Mouse (Mus musculus): ENCODE measurements around the gene Tmem267. TPM values are rescaled to one million over a fixed set of nuclear protein-coding genes. Genes with fewer than 3 reads are reported as not detected.
A peak's percentile ranks its signal among the peaks of the same experiment; 100 is the strongest.

Gene Tmem267
- total RNA-seq (2014; fragmentation: Nextera tagmentation): 7.1 and 14.3 TPM in 2 replicates
- total RNA-seq (2017): 1.6 and 2.3 TPM in 2 replicates
- not detected in 2 replicates for polyA plus RNA-seq (2012)

- Histone ChIP-seq H3K4me1 (ENCODE audit: insufficient read depth, low read depth, low read length) (no peaks in the 10 kb centered on the region), H3K4me3 (ENCODE audit: low read depth, low read length) (no peak within 1 kb of the TSS), H3K9me3 (replicated peaks) (no peaks in the 10 kb centered on the region), H3K36me3 (replicated peaks) (peaks cover 28% of the 10 kb centered on the region), H3K27me3 (ENCODE audit: insufficient read depth, low read length) (no peaks in the 10 kb centered on the region)
- DNase-seq (ENCODE audit: low spot score) (peak; percentile 80), ATAC-seq (ENCODE audit: extremely low read depth, insufficient number of reproducible peaks, low FRiP score, poor library complexity, severe bottlenecking) (peak; percentile 83)
- TF ChIP-seq GATA2 (IDR thresholded peaks at IDR 0.05; ENCODE audit: borderline replicate concordance, low read depth, low read length): no peak
- no peak for TF ChIP-seq GATA1 (IDR thresholded peaks at IDR 0.05; ENCODE audit: borderline replicate concordance, low read length)
- TF ChIP-seq TAL1 (conservative IDR thresholded peaks at IDR 0.05; ENCODE audit: low read depth, low read length): no peak
- TF ChIP-seq CTCF (IDR thresholded peaks at IDR 0.05; ENCODE audit: low read depth, low read length): no peak
- TF ChIP-seq POLR2AphosphoS5 (IDR thresholded peaks at IDR 0.05; ENCODE audit: insufficient replicate concordance, low read depth, low read length): no peak
These were observed at the start of gene Tmem267, which contains the start of gene 3110070M22Rik for GRCm38 (mm10) chr13:119487880-119488580. Tmem267 (plus strand) TSS chr13:119488039. 3110070M22Rik (minus strand) TSS chr13:119488383.

GRCm38 (mm10) chr13:119442244-119442643 is 45.6 kb upstream of the Tmem267 start:
- ATAC-seq (ENCODE audit: extremely low read depth, insufficient number of reproducible peaks, low FRiP score, poor library complexity, severe bottlenecking): no peak
- TF ChIP-seq GATA1 (IDR thresholded peaks at IDR 0.05; ENCODE audit: borderline replicate concordance, low read length): no peak
- no peak for TF ChIP-seq CTCF (IDR thresholded peaks at IDR 0.05; ENCODE audit: low read depth, low read length)
- TF ChIP-seq POLR2AphosphoS5 (IDR thresholded peaks at IDR 0.05; ENCODE audit: insufficient replicate concordance, low read depth, low read length): no peak
- no peak for TF ChIP-seq TAL1 (conservative IDR thresholded peaks at IDR 0.05; ENCODE audit: low read depth, low read length)
- no peak for TF ChIP-seq GATA2 (IDR thresholded peaks at IDR 0.05; ENCODE audit: borderline replicate concordance, low read depth, low read length)
- Histone ChIP-seq H3K36me3 (replicated peaks) (peaks cover 71% of the 10 kb centered on the region), H3K9me3 (replicated peaks) (no peaks in the 10 kb centered on the region), H3K4me3 (ENCODE audit: low read depth, low read length) (no peak overlapping the region), H3K4me1 (ENCODE audit: insufficient read depth, low read depth, low read length) (no peaks in the 10 kb centered on the region), H3K27me3 (ENCODE audit: insufficient read depth, low read length) (no peaks in the 10 kb centered on the region)
- no peak for DNase-seq (ENCODE audit: low spot score)

- H3K4me1 ChIP-seq (ENCODE audit: insufficient read depth, low read depth, low read length): no peaks in the 10 kb centered on the region
- ATAC-seq (ENCODE audit: extremely low read depth, insufficient number of reproducible peaks, low FRiP score, poor library complexity, severe bottlenecking): no peak
- TF ChIP-seq POLR2AphosphoS5 (IDR thresholded peaks at IDR 0.05; ENCODE audit: insufficient replicate concordance, low read depth, low read length) (no peak), TAL1 (conservative IDR thresholded peaks at IDR 0.05; ENCODE audit: low read depth, low read length) (no peak), CTCF (IDR thresholded peaks at IDR 0.05; ENCODE audit: low read depth, low read length) (no peak), GATA1 (IDR thresholded peaks at IDR 0.05; ENCODE audit: borderline replicate concordance, low read length) (no peak), GATA2 (IDR thresholded peaks at IDR 0.05; ENCODE audit: borderline replicate concordance, low read depth, low read length) (no peak)
- no peaks in the 10 kb centered on the region; the same call in 1 of the 2 replicates for H3K9me3 ChIP-seq (replicated peaks)
- DNase-seq (ENCODE audit: low spot score): no peak
- peaks cover 63% of the 10 kb centered on the region for H3K36me3 ChIP-seq (replicated peaks)
- H3K4me3 ChIP-seq (ENCODE audit: low read depth, low read length): no peak overlapping the region
- no peaks in the 10 kb centered on the region for H3K27me3 ChIP-seq (ENCODE audit: insufficient read depth, low read length)
These were observed 34.3 kb upstream of the Tmem267 start for GRCm38 (mm10) chr13:119453563-119453962.

- H3K27me3 ChIP-seq (ENCODE audit: insufficient read depth, low read length): no peaks in the 10 kb centered on the region
- H3K4me3 ChIP-seq (ENCODE audit: low read depth, low read length): no peak overlapping the region
- DNase-seq (ENCODE audit: low spot score) (no peak), ATAC-seq (ENCODE audit: extremely low read depth, insufficient number of reproducible peaks, low FRiP score, poor library complexity, severe bottlenecking) (no peak)
- H3K36me3 ChIP-seq (replicated peaks): peaks cover 70% of the 10 kb centered on the region
- TF ChIP-seq POLR2AphosphoS5 (IDR thresholded peaks at IDR 0.05; ENCODE audit: insufficient replicate concordance, low read depth, low read length): no peak
- no peak for TF ChIP-seq GATA2 (IDR thresholded peaks at IDR 0.05; ENCODE audit: borderline replicate concordance, low read depth, low read length)
- no peak for TF ChIP-seq CTCF (IDR thresholded peaks at IDR 0.05; ENCODE audit: low read depth, low read length)
- TF ChIP-seq GATA1 (IDR thresholded peaks at IDR 0.05; ENCODE audit: borderline replicate concordance, low read length): no peak
- no peak for TF ChIP-seq TAL1 (conservative IDR thresholded peaks at IDR 0.05; ENCODE audit: low read depth, low read length)
- no peaks in the 10 kb centered on the region for H3K4me1 ChIP-seq (ENCODE audit: insufficient read depth, low read depth, low read length)
- no peaks in the 10 kb centered on the region; the same call in 1 of the 2 replicates for H3K9me3 ChIP-seq (replicated peaks)
These were observed 32.8 kb upstream of the Tmem267 start for GRCm38 (mm10) chr13:119455082-119455481.

GRCm38 (mm10) chr13:119456342-119456741 is 31.5 kb upstream of the Tmem267 start:
- no peaks in the 10 kb centered on the region for H3K4me1 ChIP-seq (ENCODE audit: insufficient read depth, low read depth, low read length)
- no peak overlapping the region for H3K4me3 ChIP-seq (ENCODE audit: low read depth, low read length)
- no peaks in the 10 kb centered on the region for H3K27me3 ChIP-seq (ENCODE audit: insufficient read depth, low read length)
- no peak for DNase-seq (ENCODE audit: low spot score)
- ATAC-seq (ENCODE audit: extremely low read depth, insufficient number of reproducible peaks, low FRiP score, poor library complexity, severe bottlenecking): no peak
- H3K9me3 ChIP-seq (replicated peaks): no peaks in the 10 kb centered on the region
- H3K36me3 ChIP-seq (replicated peaks): peaks cover 59% of the 10 kb centered on the region
- TF ChIP-seq POLR2AphosphoS5 (IDR thresholded peaks at IDR 0.05; ENCODE audit: insufficient replicate concordance, low read depth, low read length): no peak
- no peak for TF ChIP-seq GATA1 (IDR thresholded peaks at IDR 0.05; ENCODE audit: borderline replicate concordance, low read length)
- no peak for TF ChIP-seq TAL1 (conservative IDR thresholded peaks at IDR 0.05; ENCODE audit: low read depth, low read length)
- no peak for TF ChIP-seq CTCF (IDR thresholded peaks at IDR 0.05; ENCODE audit: low read depth, low read length)
- no peak for TF ChIP-seq GATA2 (IDR thresholded peaks at IDR 0.05; ENCODE audit: borderline replicate concordance, low read depth, low read length)

GRCm38 (mm10) chr13:119461900-119462595 is 25.8 kb upstream of the Tmem267 start:
- peaks cover 20% of the 10 kb centered on the region for H3K4me1 ChIP-seq (ENCODE audit: insufficient read depth, low read depth, low read length)
- peak overlapping the region; percentile 74 for H3K4me3 ChIP-seq (ENCODE audit: low read depth, low read length)
- H3K9me3 ChIP-seq (replicated peaks): no peaks in the 10 kb centered on the region
- ATAC-seq (ENCODE audit: extremely low read depth, insufficient number of reproducible peaks, low FRiP score, poor library complexity, severe bottlenecking) (peak; percentile 54), DNase-seq (ENCODE audit: low spot score) (peak; percentile 25)
- H3K27me3 ChIP-seq (ENCODE audit: insufficient read depth, low read length): no peaks in the 10 kb centered on the region
- TF ChIP-seq TAL1 (conservative IDR thresholded peaks at IDR 0.05; ENCODE audit: low read depth, low read length) (no peak), POLR2AphosphoS5 (IDR thresholded peaks at IDR 0.05; ENCODE audit: insufficient replicate concordance, low read depth, low read length) (no peak; the same call in 1 of the 2 replicates), GATA1 (IDR thresholded peaks at IDR 0.05; ENCODE audit: borderline replicate concordance, low read length) (no peak), CTCF (IDR thresholded peaks at IDR 0.05; ENCODE audit: low read depth, low read length) (no peak), GATA2 (IDR thresholded peaks at IDR 0.05; ENCODE audit: borderline replicate concordance, low read depth, low read length) (no peak)
- peaks cover 42% of the 10 kb centered on the region for H3K36me3 ChIP-seq (replicated peaks)

Measured in G1E (cell line).